Mouse (Mus musculus): ENCODE measurements around the gene Sirpa. TPM values are rescaled to one million over a fixed set of nuclear protein-coding genes. Genes with fewer than 3 reads are reported as not detected.

Gene Sirpa
- total RNA-seq, 2 experiments from 2014 or later, result 9.5 to 14.4 TPM

GRCm38 (mm10) chr2:129601894-129602663, 9.4 kb downstream of the Sirpa start:
- intact Hi-C loops (cut with DNase I; ENCODE audit: low total_unique reads), result no loop called here
- no peak for DNase-seq

GRCm38 (mm10) chr2:129602856-129603255, 10.2 kb downstream of the Sirpa start:
- no peak for DNase-seq
- intact Hi-C loops (cut with DNase I; ENCODE audit: low total_unique reads), result no loop called here

DNA sequence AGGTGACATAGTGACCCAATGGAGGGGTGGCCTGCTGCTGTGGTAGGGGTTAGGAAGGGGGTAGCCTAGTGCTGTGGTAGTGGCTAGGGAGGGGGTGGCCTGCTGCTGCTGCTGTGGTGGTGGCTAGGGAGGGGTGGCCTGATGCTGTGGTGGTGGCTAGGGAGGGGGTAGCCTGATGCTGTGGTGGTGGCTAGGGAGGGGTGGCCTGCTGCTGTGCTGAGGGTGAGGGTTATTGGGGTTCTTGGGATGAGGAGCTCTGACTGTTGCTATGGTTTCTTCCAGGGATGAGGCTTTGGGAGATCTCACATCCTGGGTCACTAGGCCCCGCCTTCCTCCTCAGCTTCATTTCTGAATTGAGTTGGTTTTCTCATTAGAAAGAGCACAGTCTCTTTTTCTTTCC, 10.9 kb downstream of the Sirpa start:
- intact Hi-C loops (cut with DNase I; ENCODE audit: low total_unique reads), result no loop called here
- DNase-seq, result no peak

- DNase-seq, result peak; percentile 24
- intact Hi-C loops (cut with DNase I; ENCODE audit: low total_unique reads), result no loop called here
Observed at GRCm38 (mm10) chr2:129604032-129604431, 11.4 kb downstream of the Sirpa start.

DNA sequence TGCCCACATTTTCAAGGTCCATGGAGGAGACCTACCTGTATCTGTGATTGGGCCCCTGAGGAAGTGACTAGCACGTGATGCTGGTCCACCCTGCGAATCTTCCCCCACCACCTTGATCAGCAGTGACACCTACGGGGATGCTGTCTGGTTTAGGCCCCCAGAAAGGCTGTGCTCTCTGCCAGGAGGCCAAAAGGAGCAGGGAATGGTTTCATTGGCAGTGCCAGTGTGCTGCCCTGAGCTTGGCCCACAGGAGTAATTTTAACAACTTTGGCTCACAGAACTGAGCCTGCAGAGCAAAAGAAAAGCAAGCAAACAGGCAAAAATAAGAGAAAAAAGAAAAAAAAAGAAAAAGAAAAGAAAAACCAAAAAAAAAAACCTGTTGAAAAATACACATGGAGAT, 13.2 kb downstream of the Sirpa start:
- intact Hi-C loops (cut with DNase I; ENCODE audit: low total_unique reads), result no loop called here

DNA sequence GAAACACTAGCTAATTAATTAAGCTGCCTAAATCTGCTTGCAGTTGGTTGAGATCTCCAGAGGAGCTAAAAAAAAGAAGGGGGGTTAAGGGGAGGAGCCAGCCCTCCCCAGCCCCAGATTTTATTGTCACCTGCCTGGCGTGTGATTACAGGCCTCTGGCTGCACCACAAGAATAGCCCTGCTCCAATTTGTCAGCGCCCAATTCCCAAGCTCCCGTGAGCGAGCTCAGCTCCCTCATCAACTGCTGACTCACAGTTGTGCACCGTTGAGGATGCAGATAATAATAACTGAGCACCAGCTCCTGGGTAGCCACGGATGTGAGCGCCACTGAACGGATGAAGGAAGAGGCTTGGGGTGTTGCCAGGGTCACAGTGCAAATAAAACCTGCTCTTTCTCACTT, 13.6 kb downstream of the Sirpa start:
- no peak for DNase-seq
- intact Hi-C loops (cut with DNase I; ENCODE audit: low total_unique reads), result no loop called here

More for the DNA sequence above, 13.2 kb downstream of the Sirpa start:
- no peak for DNase-seq

DNA sequence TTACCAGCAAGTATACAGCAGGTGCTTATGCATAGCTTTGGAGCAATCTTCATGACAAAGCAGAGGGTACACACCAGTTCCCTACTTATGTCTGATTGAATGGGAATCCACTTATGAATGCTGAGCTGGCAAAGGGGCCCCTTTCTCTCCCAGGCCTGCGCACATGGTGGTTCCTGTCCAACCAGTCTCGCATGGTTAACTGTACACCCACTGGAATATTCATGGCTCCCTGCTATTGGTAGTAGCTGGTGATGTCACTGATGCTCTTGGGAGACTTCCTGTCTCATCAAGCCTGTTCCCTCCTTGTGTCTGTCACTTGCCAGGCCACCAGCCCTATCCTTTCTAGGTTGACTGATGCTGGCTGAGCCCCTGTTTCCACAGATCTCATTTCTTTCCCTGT, 14.3 kb downstream of the Sirpa start:
- DNase-seq, result no peak
- intact Hi-C loops (cut with DNase I; ENCODE audit: low total_unique reads), result no loop called here

- intact Hi-C loops (cut with DNase I; ENCODE audit: low total_unique reads), result no loop called here
- no peak for DNase-seq
Observed at GRCm38 (mm10) chr2:129613971-129614370, 21.3 kb downstream of the Sirpa start.

- intact Hi-C loops (cut with DNase I; ENCODE audit: low total_unique reads), result no loop called here
- no peak for DNase-seq
Observed at GRCm38 (mm10) chr2:129614482-129615185, 22.0 kb downstream of the Sirpa start.

- no peak for DNase-seq
- intact Hi-C loops (cut with DNase I; ENCODE audit: low total_unique reads), result no loop called here
Observed at GRCm38 (mm10) chr2:129620148-129620547, 27.5 kb downstream of the Sirpa start.

DNA sequence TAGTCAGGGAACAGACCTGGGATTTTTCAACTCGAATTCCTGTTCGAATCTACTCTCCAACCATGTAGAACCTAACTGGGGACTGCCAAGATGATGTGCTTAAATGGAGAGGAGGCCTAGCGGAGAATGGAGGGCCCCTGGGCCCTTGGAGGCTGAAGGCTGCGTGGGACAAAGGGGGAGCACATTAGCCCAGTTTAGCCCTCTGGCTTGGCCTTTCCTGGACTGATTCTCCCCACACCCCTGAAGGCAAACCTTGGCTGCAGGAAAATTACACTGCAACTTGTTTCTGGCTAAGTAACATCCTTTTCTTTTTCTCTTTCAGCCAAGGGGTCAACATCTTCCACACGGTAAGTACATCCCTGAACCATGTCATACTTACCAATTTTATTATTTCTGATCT, 28.2 kb downstream of the Sirpa start:
- DNase-seq, result no peak
- intact Hi-C loops (cut with DNase I; ENCODE audit: low total_unique reads), result no loop called here

DNA sequence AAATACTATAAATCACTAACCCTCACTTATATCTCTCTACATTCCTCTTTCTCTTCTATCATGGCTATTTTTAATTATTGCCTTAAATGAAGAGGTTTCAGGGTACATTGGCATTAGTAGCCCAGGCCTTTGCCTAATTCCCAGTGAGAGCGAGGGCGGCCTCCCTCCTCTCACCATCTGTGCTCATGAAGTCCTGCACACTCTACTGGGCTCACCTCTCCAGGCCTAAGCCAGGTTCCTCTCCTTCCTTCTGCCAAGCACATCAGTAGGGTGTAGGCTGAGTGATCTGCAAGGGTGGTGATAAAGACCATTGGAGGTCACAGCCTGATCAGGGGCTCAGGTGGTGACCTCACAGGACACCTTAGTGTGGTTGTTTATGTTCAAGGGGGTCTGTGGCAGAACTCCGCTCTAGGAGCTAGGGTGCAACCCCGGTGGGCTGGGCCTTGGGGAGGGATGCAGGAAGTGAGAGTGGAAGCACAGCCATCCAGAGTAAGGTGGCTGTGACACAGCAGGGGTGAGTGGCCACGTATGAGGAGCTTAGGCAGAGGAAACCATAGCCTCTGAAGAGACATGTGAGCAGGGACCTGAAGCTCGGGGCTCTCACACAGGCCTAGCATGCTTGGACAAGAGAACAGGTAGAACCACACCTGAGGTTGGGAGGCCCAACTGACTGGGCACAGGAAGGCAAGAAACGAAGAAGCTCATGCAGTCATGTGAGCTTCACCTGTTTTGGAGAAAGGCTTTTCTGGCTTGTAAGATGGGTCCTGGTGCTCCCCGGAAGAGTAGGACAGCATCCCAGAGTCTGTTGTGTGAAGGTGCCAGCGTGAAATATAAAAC, 29.2 kb downstream of the Sirpa start:
- DNase-seq, result no peak
- intact Hi-C loops (cut with DNase I; ENCODE audit: low total_unique reads), result no loop called here

GRCm38 (mm10) chr2:129622918-129623317, 30.3 kb downstream of the Sirpa start:
- intact Hi-C loops (cut with DNase I; ENCODE audit: low total_unique reads), result no loop called here
- DNase-seq, result no peak

DNA sequence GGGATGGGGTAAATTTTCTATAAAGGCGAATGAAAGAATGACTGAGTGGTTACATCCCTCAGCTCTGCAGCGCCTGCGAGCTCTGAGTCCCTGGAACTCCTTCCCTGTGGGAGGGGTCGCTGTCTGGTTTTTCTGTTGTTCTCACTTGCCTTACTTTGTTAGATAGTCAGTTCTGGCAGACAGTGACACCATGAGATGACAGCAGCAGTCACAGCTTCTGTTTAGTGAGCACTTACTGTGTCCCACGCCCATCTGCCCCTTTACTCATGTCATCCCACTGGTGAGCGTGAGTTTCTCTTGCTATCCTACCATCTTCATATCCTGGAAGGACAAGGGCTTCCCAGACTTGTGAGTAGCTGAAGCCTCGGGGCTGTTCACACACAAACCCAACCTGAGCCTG, 31.1 kb downstream of the Sirpa start:
- DNase-seq, result no peak
- intact Hi-C loops (cut with DNase I; ENCODE audit: low total_unique reads), result no loop called here

DNA sequence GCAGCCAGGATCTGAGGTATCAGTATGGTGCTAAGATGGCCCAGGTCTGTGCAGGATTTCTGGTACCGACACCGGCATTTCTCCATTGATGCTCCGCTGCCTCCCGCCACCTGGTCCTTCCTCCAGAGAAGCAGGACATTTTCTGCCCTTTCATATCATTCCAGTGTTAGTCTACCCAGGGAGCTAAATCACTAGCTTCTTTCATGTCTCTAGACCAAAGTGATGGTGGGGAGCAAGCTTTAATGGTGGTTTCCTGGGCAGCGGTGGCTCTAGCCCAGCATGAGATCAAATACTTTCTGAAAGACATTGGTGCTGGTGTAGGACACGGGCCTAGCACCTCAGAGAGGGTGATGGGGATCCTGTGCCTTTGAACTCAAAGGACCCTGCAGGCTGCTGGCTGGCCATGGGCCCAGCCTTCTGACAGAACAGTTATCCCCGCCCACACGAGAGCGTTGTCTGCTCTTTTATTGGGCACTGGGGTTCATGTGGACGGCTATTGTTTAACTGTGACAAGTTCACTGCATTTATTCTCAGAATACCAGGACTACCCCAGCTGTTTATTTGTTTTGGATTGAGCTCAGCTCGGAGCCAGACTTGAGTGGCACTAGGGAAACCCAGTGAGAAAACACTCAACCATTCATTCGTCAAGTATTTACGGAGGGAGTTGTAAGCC, 31.7 kb downstream of the Sirpa start:
- DNase-seq, result no peak
- intact Hi-C loops (cut with DNase I; ENCODE audit: low total_unique reads), result no loop called here

DNA sequence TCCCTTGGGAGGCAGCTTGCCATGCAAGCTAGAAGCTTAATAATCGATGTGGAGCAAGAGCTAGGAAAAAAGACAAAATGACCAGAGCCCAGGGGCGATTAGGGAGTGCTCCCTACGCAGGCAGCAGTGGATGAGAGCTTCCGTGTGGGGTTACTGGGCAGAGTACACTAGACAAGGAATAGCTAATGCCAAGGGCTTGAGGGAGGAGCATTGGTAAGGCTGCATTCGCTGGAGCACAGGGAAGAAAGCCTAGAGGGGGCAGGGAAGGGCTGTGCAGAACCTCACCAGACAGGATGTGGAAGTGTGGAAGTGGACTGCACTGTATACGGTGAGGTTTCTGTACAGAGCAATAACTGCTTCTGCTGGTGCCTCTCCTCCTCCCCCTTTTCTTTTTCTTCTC, 32.3 kb downstream of the Sirpa start:
- no peak for DNase-seq
- intact Hi-C loops (cut with DNase I; ENCODE audit: low total_unique reads), result no loop called here

GRCm38 (mm10) chr2:129625845-129626244, 33.2 kb downstream of the Sirpa start:
- no peak for DNase-seq
- intact Hi-C loops (cut with DNase I; ENCODE audit: low total_unique reads), result no loop called here

GRCm38 (mm10) chr2:129626621-129627061, 34.0 kb downstream of the Sirpa start:
- intact Hi-C loops (cut with DNase I; ENCODE audit: low total_unique reads), result no loop called here
- no peak for DNase-seq

- DNase-seq, result no peak
- intact Hi-C loops (cut with DNase I; ENCODE audit: low total_unique reads), result no loop called here
Observed at GRCm38 (mm10) chr2:129627133-129627532, 34.5 kb downstream of the Sirpa start.

DNA sequence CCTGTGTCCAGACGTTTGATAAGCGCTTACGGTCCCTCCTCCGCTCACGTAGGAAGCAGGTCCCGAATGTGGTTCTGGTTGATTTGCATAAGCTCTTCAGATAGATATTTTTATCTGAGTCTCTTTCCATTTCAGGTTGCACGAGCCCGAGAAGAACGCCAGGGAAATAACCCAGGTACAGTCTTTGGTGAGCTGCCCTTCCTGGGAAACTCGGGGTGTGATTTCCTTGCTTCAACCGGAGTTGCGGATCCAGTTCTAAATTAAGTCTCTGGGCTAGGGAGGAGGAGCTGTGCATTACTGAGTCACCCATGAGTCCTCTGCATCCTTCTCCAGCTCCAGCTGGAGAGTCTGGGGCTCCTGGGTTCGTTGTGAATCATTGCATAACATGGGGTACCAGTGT, 35.2 kb downstream of the Sirpa start:
- intact Hi-C loops (cut with DNase I; ENCODE audit: low total_unique reads), result no loop called here
- DNase-seq, result no peak

Data from gastrocnemius, postnatal 14 days (tissue).